Mouse (Mus musculus): ENCODE data around the gene Dab1. TPM values are rescaled to one million over a fixed set of nuclear protein-coding genes. Genes with fewer than 3 reads are reported as not detected.

Dab1 gene
- total and polyA plus RNA-seq, 2 experiments from 2014 or later = 47.9 to 109 TPM

DNA sequence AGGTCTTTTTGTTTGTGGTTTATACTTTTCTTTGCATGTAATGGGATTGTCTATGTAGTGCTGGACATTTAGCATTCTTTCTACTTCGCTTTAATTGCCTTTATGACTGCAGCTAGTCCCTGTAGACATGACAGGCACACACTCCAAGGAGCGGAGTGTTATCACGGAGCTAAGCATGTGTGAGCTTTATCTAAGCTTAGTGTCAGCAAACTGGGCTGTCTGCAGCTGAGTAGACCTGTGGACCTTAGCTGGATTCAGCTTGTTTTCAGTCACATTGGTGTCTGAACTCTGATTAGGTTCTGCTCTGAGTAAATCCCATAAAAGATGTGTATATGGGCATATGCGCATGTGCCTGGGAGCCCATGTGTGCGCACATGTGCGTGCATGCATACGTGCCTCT, 810.0 kb downstream of the Dab1 start:
- Histone ChIP-seq H3K4me2 (ENCODE audit: low read depth, low read length, poor library complexity, severe bottlenecking) (no peak overlapping the region), H3K27me3 (ENCODE audit: insufficient read depth, low read length) (no peaks in the 10 kb centered on the region), H3K36me3 (ENCODE audit: insufficient read depth, low read length) (0 out of 2 replicates have a peak, but pooled peaks cover 4% of the 10 kb centered on the region), H3K4me1 (ENCODE audit: insufficient read depth, low read length) (peaks cover 4% of the 10 kb centered on the region; the same call in 1 of the 2 replicates), H3K4me3 (ENCODE audit: low read depth, low read length) (no peak overlapping the region), H3K27ac (ENCODE audit: low read depth, low read length) (no peak overlapping the region), H3K9me3 (ENCODE audit: low read length) (no peaks in the 10 kb centered on the region), H3K9ac (replicated peaks; ENCODE audit: low read length, poor library complexity, severe bottlenecking) (no peak overlapping the region)
- ATAC-seq (ENCODE audit: low FRiP score) (no peak), DNase-seq (ENCODE audit: low spot score) (no peak)
- TF ChIP-seq CTCF (IDR thresholded peaks at IDR 0.05) = no peak
- WGBS = 88% methylated on average over 7 of the region's 7 CpGs

DNA sequence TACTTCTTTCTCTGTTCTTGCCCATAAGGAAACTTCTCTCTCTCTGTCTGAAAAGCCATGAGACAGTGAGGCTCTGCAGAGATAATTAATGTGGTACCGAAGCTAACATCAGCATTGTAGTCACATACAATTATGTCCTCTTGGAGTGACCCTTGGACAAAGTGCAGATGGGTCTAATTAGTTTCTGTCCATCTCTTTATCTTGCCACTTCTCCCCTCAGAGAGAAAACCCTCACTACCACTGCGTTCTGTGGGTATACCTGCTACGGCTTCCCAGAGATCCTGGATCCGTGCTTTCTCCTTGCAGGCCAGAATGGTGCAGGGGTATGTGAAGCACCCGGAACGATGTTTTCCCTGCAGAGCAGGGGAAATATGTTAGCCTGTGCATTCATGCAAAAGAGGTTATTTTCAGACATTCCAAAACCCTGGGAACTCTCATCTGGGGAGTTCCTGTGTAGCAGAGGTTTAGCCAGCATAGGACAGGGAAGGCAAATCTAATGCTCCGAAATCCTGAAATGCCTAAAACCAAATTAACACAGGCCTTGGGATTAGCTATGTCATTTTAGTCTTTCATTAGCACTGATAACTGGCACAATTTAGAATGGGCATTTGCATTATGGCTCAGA, 812.2 kb downstream of the Dab1 start:
- Histone ChIP-seq H3K27me3 (ENCODE audit: insufficient read depth, low read length) (no peaks in the 10 kb centered on the region), H3K4me1 (ENCODE audit: insufficient read depth, low read length) (peaks cover 4% of the 10 kb centered on the region; the same call in 1 of the 2 replicates), H3K4me2 (ENCODE audit: low read depth, low read length, poor library complexity, severe bottlenecking) (no peak overlapping the region), H3K9ac (replicated peaks; ENCODE audit: low read length, poor library complexity, severe bottlenecking) (no peak overlapping the region), H3K4me3 (ENCODE audit: low read depth, low read length) (no peak overlapping the region), H3K36me3 (ENCODE audit: insufficient read depth, low read length) (0 out of 2 replicates have a peak, but pooled peaks cover 4% of the 10 kb centered on the region), H3K9me3 (ENCODE audit: low read length) (no peaks in the 10 kb centered on the region), H3K27ac (ENCODE audit: low read depth, low read length) (0 out of 2 replicates have a peak overlapping the region, but pooled peaks have one; percentile 38)
- TF ChIP-seq CTCF (IDR thresholded peaks at IDR 0.05) = no peak
- no peak for DNase-seq (ENCODE audit: low spot score)
- WGBS = 60% methylated on average over 7 of the region's 7 CpGs
- ATAC-seq (ENCODE audit: low FRiP score) = no peak

DNA sequence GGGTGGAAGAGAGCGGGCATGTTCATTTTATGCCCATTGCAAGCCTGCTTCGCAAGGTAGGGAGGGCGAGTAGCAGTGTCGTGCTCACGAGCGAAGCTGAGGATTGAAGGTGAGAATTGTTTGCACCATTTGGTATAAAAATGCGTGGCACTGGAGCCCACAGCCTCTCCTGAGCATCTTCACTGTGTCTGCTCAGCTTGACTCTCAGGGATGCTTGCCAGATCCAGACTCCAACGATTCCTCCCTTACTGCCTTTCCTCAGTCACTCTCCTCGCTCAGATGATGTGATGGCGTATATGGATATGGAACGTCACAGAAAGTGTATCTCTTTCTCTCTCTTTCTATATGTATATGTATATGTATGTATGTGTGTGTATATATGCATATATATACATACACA, 813.0 kb downstream of the Dab1 start:
- peaks cover 4% of the 10 kb centered on the region; the same call in 1 of the 2 replicates for H3K4me1 ChIP-seq (ENCODE audit: insufficient read depth, low read length)
- H3K27me3 ChIP-seq (ENCODE audit: insufficient read depth, low read length) = no peaks in the 10 kb centered on the region
- no peak for TF ChIP-seq CTCF (IDR thresholded peaks at IDR 0.05)
- 73% methylated on average over 11 of the region's 11 CpGs for WGBS
- no peak for ATAC-seq (ENCODE audit: low FRiP score)
- no peak overlapping the region for H3K27ac ChIP-seq (ENCODE audit: low read depth, low read length)
- H3K4me2 ChIP-seq (ENCODE audit: low read depth, low read length, poor library complexity, severe bottlenecking) = no peak overlapping the region
- no peak overlapping the region for H3K4me3 ChIP-seq (ENCODE audit: low read depth, low read length)
- 0 out of 2 replicates have a peak, but pooled peaks cover 4% of the 10 kb centered on the region for H3K36me3 ChIP-seq (ENCODE audit: insufficient read depth, low read length)
- no peak overlapping the region for H3K9ac ChIP-seq (replicated peaks; ENCODE audit: low read length, poor library complexity, severe bottlenecking)
- H3K9me3 ChIP-seq (ENCODE audit: low read length) = no peaks in the 10 kb centered on the region
- DNase-seq (ENCODE audit: low spot score) = no peak

DNA sequence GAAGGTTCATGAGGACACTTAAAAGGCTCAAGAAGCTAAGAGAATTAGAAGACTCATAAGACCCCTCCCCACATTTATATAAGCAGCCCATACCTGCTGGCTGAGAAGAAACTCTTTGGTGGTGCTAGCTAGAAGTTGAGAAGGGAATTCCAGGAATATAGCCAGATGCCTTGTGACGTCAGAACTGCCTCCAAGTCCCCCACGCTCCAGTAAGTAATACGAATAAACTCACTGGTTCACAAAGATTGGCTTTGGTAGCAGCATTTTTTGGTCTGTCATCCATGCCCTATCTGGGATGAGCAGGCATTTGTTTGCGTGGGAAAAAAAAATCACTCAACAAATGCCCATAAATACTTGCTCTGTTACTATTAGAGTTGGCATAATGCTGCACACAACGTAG, 816.6 kb downstream of the Dab1 start:
- 82% methylated on average over 5 of the region's 5 CpGs for WGBS
- DNase-seq (ENCODE audit: low spot score) (no peak), ATAC-seq (ENCODE audit: low FRiP score) (no peak)
- H3K27me3 ChIP-seq (ENCODE audit: insufficient read depth, low read length) = no peaks in the 10 kb centered on the region
- H3K36me3 ChIP-seq (ENCODE audit: insufficient read depth, low read length) = 0 out of 2 replicates have a peak, but pooled peaks cover 4% of the 10 kb centered on the region
- no peak overlapping the region for H3K4me2 ChIP-seq (ENCODE audit: low read depth, low read length, poor library complexity, severe bottlenecking)
- H3K27ac ChIP-seq (ENCODE audit: low read depth, low read length) = no peak overlapping the region
- no peak for TF ChIP-seq CTCF (IDR thresholded peaks at IDR 0.05)
- H3K4me1 ChIP-seq (ENCODE audit: insufficient read depth, low read length) = peaks cover 4% of the 10 kb centered on the region; the same call in 1 of the 2 replicates
- H3K9ac ChIP-seq (replicated peaks; ENCODE audit: low read length, poor library complexity, severe bottlenecking) = no peak overlapping the region
- no peak overlapping the region for H3K4me3 ChIP-seq (ENCODE audit: low read depth, low read length)
- H3K9me3 ChIP-seq (ENCODE audit: low read length) = no peaks in the 10 kb centered on the region

DNA sequence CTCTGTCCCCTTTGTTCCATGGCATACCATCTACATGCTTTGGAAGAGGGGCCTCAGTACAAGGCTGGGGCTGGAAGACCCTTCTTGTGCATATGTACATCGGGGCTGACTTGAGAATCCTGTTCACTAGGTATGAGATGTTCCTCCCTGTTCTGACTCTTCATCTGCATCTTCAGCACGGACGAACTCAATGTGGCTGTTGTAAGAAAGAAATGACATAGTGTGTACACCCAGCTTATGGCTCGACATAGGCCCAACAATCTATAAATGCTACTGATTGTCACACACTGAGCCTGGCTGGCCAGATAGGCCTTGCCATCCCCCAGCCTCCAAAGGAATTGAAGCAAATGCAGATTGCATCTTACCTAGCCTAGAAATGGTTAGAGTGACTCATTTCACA, 817.3 kb downstream of the Dab1 start:
- H3K9me3 ChIP-seq (ENCODE audit: low read length) = no peaks in the 10 kb centered on the region
- H3K4me3 ChIP-seq (ENCODE audit: low read depth, low read length) = no peak overlapping the region
- ATAC-seq (ENCODE audit: low FRiP score) (no peak), DNase-seq (ENCODE audit: low spot score) (no peak)
- peaks cover 1% of the 10 kb centered on the region; the same call in 1 of the 2 replicates for H3K4me1 ChIP-seq (ENCODE audit: insufficient read depth, low read length)
- H3K27me3 ChIP-seq (ENCODE audit: insufficient read depth, low read length) = no peaks in the 10 kb centered on the region
- H3K4me2 ChIP-seq (ENCODE audit: low read depth, low read length, poor library complexity, severe bottlenecking) = no peak overlapping the region
- TF ChIP-seq CTCF (IDR thresholded peaks at IDR 0.05) = no peak
- H3K9ac ChIP-seq (replicated peaks; ENCODE audit: low read length, poor library complexity, severe bottlenecking) = no peak overlapping the region
- 0 out of 2 replicates have a peak, but pooled peaks cover 4% of the 10 kb centered on the region for H3K36me3 ChIP-seq (ENCODE audit: insufficient read depth, low read length)
- 97% methylated on average over 4 of the region's 4 CpGs for WGBS
- no peak overlapping the region for H3K27ac ChIP-seq (ENCODE audit: low read depth, low read length)

DNA sequence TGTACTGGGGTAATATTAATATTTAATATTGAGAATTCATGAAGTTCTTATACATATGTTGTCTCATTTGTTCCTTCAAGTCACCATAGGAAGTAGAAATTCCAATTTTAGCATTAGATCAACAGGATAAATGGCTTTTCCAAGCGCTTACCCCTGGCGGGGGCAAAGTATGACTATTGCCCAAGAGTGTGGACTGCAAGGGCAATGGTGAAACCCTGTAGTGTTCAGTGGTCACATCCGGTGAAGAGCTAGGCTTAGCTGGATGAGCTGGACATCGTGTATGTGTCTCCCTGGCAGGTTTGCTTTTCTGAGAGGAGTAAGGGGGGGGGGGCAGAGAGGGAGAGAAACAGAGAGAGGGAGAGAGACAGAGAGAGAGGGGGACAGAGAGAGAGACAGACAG, 819.6 kb downstream of the Dab1 start:
- no peak for DNase-seq (ENCODE audit: low spot score)

More for the DNA sequence above, 819.6 kb downstream of the Dab1 start:
- Histone ChIP-seq H3K36me3 (ENCODE audit: insufficient read depth, low read length) (0 out of 2 replicates have a peak, but pooled peaks cover under 1% of the 10 kb centered on the region), H3K27me3 (ENCODE audit: insufficient read depth, low read length) (no peaks in the 10 kb centered on the region), H3K4me3 (ENCODE audit: low read depth, low read length) (no peak overlapping the region), H3K27ac (ENCODE audit: low read depth, low read length) (no peak overlapping the region), H3K9ac (replicated peaks; ENCODE audit: low read length, poor library complexity, severe bottlenecking) (no peak overlapping the region), H3K9me3 (ENCODE audit: low read length) (no peaks in the 10 kb centered on the region), H3K4me2 (ENCODE audit: low read depth, low read length, poor library complexity, severe bottlenecking) (no peak overlapping the region), H3K4me1 (ENCODE audit: insufficient read depth, low read length) (no peaks in the 10 kb centered on the region; the same call in 1 of the 2 replicates)
- TF ChIP-seq CTCF (IDR thresholded peaks at IDR 0.05) = no peak
- WGBS = 90% methylated on average over 4 of the region's 4 CpGs
- no peak for ATAC-seq (ENCODE audit: low FRiP score)
